Mouse (Mus musculus) hindbrain, postnatal 0 days (tissue): ENCODE measurements around the gene Ctr9. TPM values are rescaled to one million over a fixed set of nuclear protein-coding genes. Genes with fewer than 3 reads are reported as not detected.

ENCODE experiments used
- ATAC-seq: fragments of 200-750 bp; cut with Nextera tagmentation; 2 replicates; pipeline ENCODE4 v1.8.0; 2017; ENCODE audit warnings: mild to moderate bottlenecking, moderate TSS enrichment, moderate library complexity
- DNase-seq: peaks from one replicate; pipeline ENCODE4 v3.0.0-alpha.2; 2015; ENCODE audit warnings: low spot score
- H3K27ac ChIP-seq: fragments of 300-500 bp; sonication (generic); 2 replicates; pipeline ENCODE4 v1.5.1; 2014; ENCODE audit warnings: mild to moderate bottlenecking
- H3K27me3 ChIP-seq: fragments of 300-500 bp; sonication (generic); 2 replicates; pipeline ENCODE4 v1.6.1; 2014; ENCODE audit warnings: low read length, mixed read lengths; ENCODE audit not compliant: insufficient read depth
- H3K36me3 ChIP-seq: fragments of 300-500 bp; sonication (generic); 2 replicates; pipeline ENCODE4 v1.6.1; 2014; ENCODE audit warnings: low read length, mixed read lengths; ENCODE audit not compliant: insufficient read depth
- H3K4me1 ChIP-seq: fragments of 300-500 bp; sonication (generic); 2 replicates; pipeline ENCODE4 v1.6.1; 2014; ENCODE audit warnings: antibody characterized with exemption, low read length, mixed read lengths; ENCODE audit not compliant: insufficient read depth
- H3K4me2 ChIP-seq: fragments of 300-500 bp; sonication (generic); 2 replicates; pipeline ENCODE4 v1.6.1; 2014; ENCODE audit warnings: low read depth, mild to moderate bottlenecking, low read length, moderate library complexity, mixed read lengths
- H3K4me3 ChIP-seq: fragments of 300-500 bp; sonication (generic); 2 replicates; pipeline ENCODE4 v1.5.1; 2014; ENCODE audit warnings: low read length
- H3K9ac ChIP-seq: fragments of 300-500 bp; sonication (generic); replicated peaks from 2 replicates; pipeline ENCODE4 v1.6.1; 2014; ENCODE audit warnings: mild to moderate bottlenecking, low read length, moderate library complexity, mixed read lengths
- H3K9me3 ChIP-seq: fragments of 300-500 bp; sonication (generic); 2 replicates; pipeline ENCODE4 v1.6.1; 2016; ENCODE audit warnings: low read length, mixed read lengths
- CTCF ChIP-seq: IDR thresholded peaks from 2 replicates; pipeline ENCODE4 v1.5.1; 2016; ENCODE audit warnings: antibody characterized with exemption, control low read depth, low read depth
- WGBS: fragments of 180-500 bp; shearing (Covaris S2); extraction: QIAGEN DNeasy Blood & Tissue Kit; methylation state at CpG from one replicate; pipeline ENCODE4 v1.1.7; 2014; 5-methylcytosine and 5-hydroxymethylcytosine counted together
- polyA plus RNA-seq: library from polyadenylated mRNA; unstranded; fragments of >200 nt; fragmentation: Nextera tagmentation; extraction: Ambion mirVana; gene quantifications from 2 replicates; pipeline ENCODE4 v1.2.1, GENCODE M21; 2015
- total RNA-seq: library from RNA; depleted of rRNA; stranded (reverse); fragments of >200 nt; gene quantifications from 2 replicates; pipeline ENCODE4 v1.2.3, GENCODE M21; 2014

Gene Ctr9
- total and polyA plus RNA-seq, 2 experiments from 2014 or later: 42.3 to 60.0 TPM

DNA sequence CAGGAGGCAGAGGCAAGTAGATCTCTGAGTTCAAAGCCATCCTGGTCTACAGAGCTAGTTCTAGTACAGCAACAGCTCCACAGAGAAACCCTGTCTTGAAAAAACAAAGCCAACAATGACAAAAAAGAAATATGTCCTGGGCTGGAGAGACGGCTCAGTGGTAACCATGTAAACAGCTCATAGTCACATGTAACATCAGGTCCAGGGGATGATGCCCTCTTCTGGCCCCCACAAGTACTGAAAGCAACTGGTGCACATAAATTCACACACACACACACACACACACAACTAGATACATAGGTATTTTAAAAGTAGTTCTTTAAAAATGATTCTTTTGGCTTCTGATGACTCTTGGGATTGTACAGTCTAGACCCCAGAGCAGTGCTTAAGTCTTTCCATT lies 34.2 kb downstream of the Ctr9 start:
- Histone ChIP-seq H3K4me2 (no peak overlapping the region), H3K27me3 (no peaks in the 10 kb centered on the region), H3K9ac (no peak overlapping the region), H3K9me3 (0 out of 2 replicates have a peak, but pooled peaks cover 4% of the 10 kb centered on the region), H3K36me3 (peaks cover 5% of the 10 kb centered on the region), H3K27ac (no peak overlapping the region), H3K4me3 (no peak overlapping the region), H3K4me1 (no peaks in the 10 kb centered on the region)
- DNase-seq (no peak), ATAC-seq (no peak)
- TF ChIP-seq CTCF: no peak
- 84% methylated on average over 1 of the region's 1 CpGs for WGBS

DNA sequence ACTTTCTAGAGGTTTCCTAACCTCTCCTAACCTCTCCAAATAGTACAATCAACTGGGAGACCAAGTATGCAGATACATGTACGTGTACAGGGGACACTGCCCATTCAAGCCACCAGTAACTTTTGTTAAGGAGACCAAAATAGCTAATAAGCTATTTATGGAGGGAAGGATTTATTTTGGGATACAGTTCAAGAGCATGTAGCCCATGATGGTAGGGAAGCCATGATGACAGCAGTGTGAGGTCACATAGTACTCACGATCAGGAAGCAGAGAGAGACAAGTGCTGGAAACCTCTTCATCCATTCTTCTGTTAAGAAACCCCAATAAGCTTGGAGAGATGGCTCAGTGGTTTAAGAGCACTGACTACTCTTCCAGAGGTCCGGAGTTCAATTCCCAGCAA lies 39.4 kb downstream of the Ctr9 start:
- H3K9me3 ChIP-seq: 0 out of 2 replicates have a peak, but pooled peaks cover 4% of the 10 kb centered on the region
- WGBS: 95% methylated on average over 3 of the region's 3 CpGs
- H3K27ac ChIP-seq: no peak overlapping the region
- TF ChIP-seq CTCF: no peak
- DNase-seq (no peak), ATAC-seq (no peak)
- H3K4me1 ChIP-seq: no peaks in the 10 kb centered on the region
- no peak overlapping the region for H3K4me3 ChIP-seq
- no peak overlapping the region for H3K9ac ChIP-seq
- H3K27me3 ChIP-seq: no peaks in the 10 kb centered on the region
- no peak overlapping the region for H3K4me2 ChIP-seq
- H3K36me3 ChIP-seq: peaks cover 45% of the 10 kb centered on the region

DNA sequence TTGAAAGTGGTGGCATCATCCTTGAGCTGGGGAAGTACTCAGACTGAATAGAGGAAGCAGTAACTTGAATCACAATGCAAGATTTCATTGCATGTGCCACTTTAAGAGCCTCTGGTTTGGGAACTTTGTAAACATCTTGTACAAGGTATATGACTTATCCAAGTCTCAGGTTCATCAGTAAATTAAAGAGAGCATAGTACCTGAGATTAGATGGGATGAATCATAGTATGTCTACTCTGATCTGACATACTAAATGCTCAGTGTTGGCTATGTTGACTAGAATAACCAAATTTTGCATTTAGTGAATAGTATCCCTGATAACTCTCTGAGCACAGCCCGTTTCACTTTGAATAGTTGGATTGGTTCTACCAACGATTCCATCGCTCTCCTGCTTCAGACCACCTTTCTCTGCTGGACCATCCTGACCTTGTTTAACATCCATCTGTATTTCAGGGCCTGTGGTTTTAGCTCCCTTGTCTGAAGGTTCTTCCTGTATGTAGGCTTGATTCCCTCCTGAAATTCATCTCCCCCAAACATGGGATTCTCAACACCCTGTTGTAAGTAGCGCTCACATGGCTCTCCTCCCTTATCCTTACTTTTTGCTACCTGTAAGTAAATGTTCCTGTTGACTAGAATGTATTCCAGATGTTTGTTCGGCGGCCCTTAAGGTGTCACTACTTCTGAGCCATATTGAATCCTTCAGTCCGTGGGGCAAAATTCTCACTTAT lies 40.9 kb downstream of the Ctr9 start:
- TF ChIP-seq CTCF: no peak
- WGBS: 93% methylated on average over 7 of the region's 7 CpGs
- Histone ChIP-seq H3K4me1 (no peaks in the 10 kb centered on the region), H3K27ac (no peak overlapping the region), H3K27me3 (no peaks in the 10 kb centered on the region), H3K36me3 (peaks cover 58% of the 10 kb centered on the region), H3K4me2 (no peak overlapping the region), H3K9ac (no peak overlapping the region), H3K4me3 (no peak overlapping the region), H3K9me3 (0 out of 2 replicates have a peak, but pooled peaks cover 4% of the 10 kb centered on the region)
- DNase-seq (no peak), ATAC-seq (no peak)

DNA sequence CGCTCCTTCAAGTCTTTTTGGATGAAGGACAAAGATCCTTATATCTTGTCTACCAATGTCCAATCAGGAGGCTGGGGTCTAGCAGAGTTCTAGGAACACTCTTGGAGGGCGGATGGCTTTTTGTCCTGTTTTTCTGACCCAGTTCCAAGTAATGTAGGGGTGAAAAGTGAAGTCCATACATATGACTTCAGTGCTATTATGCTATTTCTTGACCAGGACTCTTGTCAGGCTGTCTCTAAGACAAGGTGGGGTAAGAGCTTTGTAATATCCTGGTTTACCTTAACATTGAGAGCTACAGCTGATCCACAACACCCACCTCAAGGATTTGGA lies 41.4 kb downstream of the Ctr9 start:
- WGBS: 95% methylated on average over 2 of the region's 2 CpGs
- peaks cover 63% of the 10 kb centered on the region for H3K36me3 ChIP-seq
- no peak for TF ChIP-seq CTCF

DNA sequence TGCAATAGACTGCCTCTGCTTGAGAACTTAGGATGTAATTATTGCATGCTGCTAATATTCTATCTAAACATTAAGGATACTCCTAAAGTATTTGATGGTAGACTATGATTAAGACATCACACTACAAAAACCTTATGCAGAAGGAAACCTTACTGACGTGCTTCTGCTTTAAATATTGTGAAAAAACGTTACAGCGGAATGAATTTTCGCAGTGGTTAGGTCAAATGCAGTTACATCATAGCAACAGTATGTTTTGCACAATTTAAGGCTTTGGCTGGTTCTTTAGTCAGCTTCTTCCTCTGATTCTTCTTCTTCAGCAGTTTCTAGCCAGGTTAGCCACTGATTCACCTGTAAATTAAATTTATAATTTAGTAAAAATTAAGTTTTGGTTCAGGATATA lies 43.7 kb downstream of the Ctr9 start:
- 90% methylated on average over 4 of the region's 4 CpGs for WGBS
- 0 out of 2 replicates have a peak, but pooled peaks cover 4% of the 10 kb centered on the region for H3K9me3 ChIP-seq
- no peak overlapping the region for H3K9ac ChIP-seq
- peaks cover 82% of the 10 kb centered on the region for H3K36me3 ChIP-seq
- H3K4me2 ChIP-seq: no peak overlapping the region
- no peaks in the 10 kb centered on the region for H3K4me1 ChIP-seq
- no peak for TF ChIP-seq CTCF
- no peak overlapping the region for H3K4me3 ChIP-seq
- DNase-seq (no peak), ATAC-seq (no peak)
- no peaks in the 10 kb centered on the region for H3K27me3 ChIP-seq
- H3K27ac ChIP-seq: no peak overlapping the region

More for the DNA sequence above, 41.4 kb downstream of the Ctr9 start:
- no peak overlapping the region for H3K9ac ChIP-seq
- H3K4me3 ChIP-seq: no peak overlapping the region
- no peaks in the 10 kb centered on the region for H3K27me3 ChIP-seq
- no peak overlapping the region for H3K27ac ChIP-seq
- H3K9me3 ChIP-seq: 0 out of 2 replicates have a peak, but pooled peaks cover 4% of the 10 kb centered on the region
- H3K4me1 ChIP-seq: no peaks in the 10 kb centered on the region
- ATAC-seq (no peak), DNase-seq (no peak)
- no peak overlapping the region for H3K4me2 ChIP-seq

DNA sequence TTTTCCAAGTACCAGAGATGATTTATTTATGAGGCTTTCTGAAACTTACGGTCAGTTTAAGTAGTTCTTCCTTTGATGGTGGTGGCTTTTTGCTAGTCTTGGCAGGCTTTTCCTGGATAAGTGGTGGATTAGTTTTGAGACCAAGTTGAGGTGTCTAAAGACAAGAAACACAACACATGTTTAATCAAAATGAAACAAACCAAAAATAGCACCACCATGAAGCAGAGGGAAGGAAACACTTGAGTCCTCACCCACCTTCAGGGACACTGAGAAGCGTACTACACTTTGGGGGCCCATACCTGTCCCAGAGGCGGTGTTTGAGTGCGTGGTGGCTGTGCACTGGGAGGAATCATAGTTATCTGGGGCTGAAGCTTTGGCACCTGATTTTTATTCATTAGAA lies 46.5 kb downstream of the Ctr9 start:
- no peak overlapping the region for H3K9ac ChIP-seq
- H3K4me3 ChIP-seq: no peak overlapping the region
- H3K4me2 ChIP-seq: no peak overlapping the region
- no peaks in the 10 kb centered on the region for H3K27me3 ChIP-seq
- no peaks in the 10 kb centered on the region for H3K4me1 ChIP-seq
- peaks cover 80% of the 10 kb centered on the region for H3K36me3 ChIP-seq
- ATAC-seq: no peak
- no peak for TF ChIP-seq CTCF
- no peak overlapping the region for H3K27ac ChIP-seq
- no peak for DNase-seq
- no peaks in the 10 kb centered on the region for H3K9me3 ChIP-seq
- WGBS: 86% methylated on average over 4 of the region's 4 CpGs

DNA sequence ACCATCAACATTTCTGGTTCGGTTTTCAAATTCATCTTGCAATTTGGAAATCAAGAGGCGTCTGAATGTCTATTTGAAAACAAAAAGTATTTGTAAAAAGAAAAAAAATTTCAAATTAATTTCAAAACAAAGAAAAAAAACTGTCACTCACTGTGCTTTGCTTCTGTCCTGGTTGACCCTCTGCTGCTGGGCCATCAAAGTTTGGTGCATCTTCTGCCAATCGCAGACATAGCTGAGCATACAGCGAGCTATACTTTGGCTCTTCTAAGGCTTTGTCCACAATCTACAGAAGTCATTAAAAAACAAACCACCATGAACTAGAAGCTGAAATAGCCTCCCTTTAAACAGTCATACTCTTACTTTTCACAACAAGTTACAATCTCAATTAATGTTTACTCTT lies 49.5 kb downstream of the Ctr9 start:
- WGBS: 94% methylated on average over 4 of the region's 4 CpGs
- Histone ChIP-seq H3K9ac (no peak overlapping the region), H3K4me1 (0 out of 2 replicates have a peak, but pooled peaks cover 9% of the 10 kb centered on the region), H3K36me3 (peaks cover 67% of the 10 kb centered on the region), H3K27ac (no peak overlapping the region), H3K4me2 (no peak overlapping the region), H3K9me3 (no peaks in the 10 kb centered on the region), H3K4me3 (no peak overlapping the region), H3K27me3 (no peaks in the 10 kb centered on the region)
- no peak for TF ChIP-seq CTCF
- ATAC-seq (no peak), DNase-seq (no peak)
